Mouse (Mus musculus) forebrain, postnatal 0 days (tissue): ENCODE results near the gene Sfta2. TPM values are rescaled to one million over a fixed set of nuclear protein-coding genes. Genes with fewer than 3 reads are reported as not detected.

ENCODE experiments used
- ATAC-seq: fragments of 200-750 bp; cut with Nextera tagmentation; 2 replicates; pipeline ENCODE4 v1.8.0; 2017; ENCODE audit warnings: mild to moderate bottlenecking, moderate library complexity
- DNase-seq: peaks from one replicate; pipeline ENCODE4 v3.0.0-alpha.2; 2015
- H3K27ac ChIP-seq: fragments of 300-500 bp; sonication (generic); 2 replicates; pipeline ENCODE4 v1.5.1; 2014; ENCODE audit warnings: low read depth, mild to moderate bottlenecking, antibody characterized with exemption, low read length, moderate library complexity, mixed read lengths
- H3K27me3 ChIP-seq: fragments of 300-500 bp; sonication (generic); 2 replicates; pipeline ENCODE4 v1.6.1; 2014; ENCODE audit warnings: mild to moderate bottlenecking, low read length, mixed read lengths; ENCODE audit not compliant: insufficient read depth
- H3K36me3 ChIP-seq: fragments of 300-500 bp; sonication (generic); 2 replicates; pipeline ENCODE4 v1.6.1; 2014; ENCODE audit warnings: mild to moderate bottlenecking, moderate library complexity; ENCODE audit not compliant: insufficient read depth
- H3K4me1 ChIP-seq: fragments of 300-500 bp; sonication (generic); 2 replicates; pipeline ENCODE4 v1.6.1; 2014; ENCODE audit warnings: antibody characterized with exemption; ENCODE audit not compliant: insufficient read depth
- H3K4me2 ChIP-seq: fragments of 300-500 bp; sonication (generic); 2 replicates; pipeline ENCODE4 v1.6.1; 2014; ENCODE audit warnings: low read depth, mild to moderate bottlenecking, moderate library complexity
- H3K4me3 ChIP-seq: fragments of 300-500 bp; sonication (generic); 2 replicates; pipeline ENCODE4 v1.5.1; 2014; ENCODE audit warnings: low read depth, low read length, mixed read lengths
- H3K9ac ChIP-seq: fragments of 300-500 bp; sonication (generic); 2 replicates; pipeline ENCODE4 v1.6.1; 2014; ENCODE audit warnings: mild to moderate bottlenecking
- H3K9me3 ChIP-seq: fragments of 300-500 bp; sonication (generic); 2 replicates; pipeline ENCODE4 v1.6.1; 2016; ENCODE audit warnings: low read length
- CTCF ChIP-seq: sonication (generic); IDR thresholded peaks from 2 replicates; pipeline ENCODE4 v1.5.1; 2016; ENCODE audit warnings: antibody characterized with exemption, control low read depth, low read depth
- WGBS: fragments of 180-500 bp; shearing (Covaris S2); extraction: QIAGEN DNeasy Blood & Tissue Kit; methylation state at CpG from one replicate; pipeline ENCODE4 v1.1.7; 2014; 5-methylcytosine and 5-hydroxymethylcytosine counted together
- polyA plus RNA-seq: library from polyadenylated mRNA; unstranded; fragments of >200 nt; fragmentation: Nextera tagmentation; extraction: Ambion mirVana; gene quantifications from 2 replicates; pipeline ENCODE4 v1.2.1, GENCODE M21; 2015
- total RNA-seq: library from RNA; depleted of rRNA; stranded (reverse); fragments of >200 nt; gene quantifications from 2 replicates; pipeline ENCODE4 v1.2.3, GENCODE M21; 2014

Sfta2 gene
- total and polyA plus RNA-seq, 2 experiments from 2014 or later, result not detected

DNA sequence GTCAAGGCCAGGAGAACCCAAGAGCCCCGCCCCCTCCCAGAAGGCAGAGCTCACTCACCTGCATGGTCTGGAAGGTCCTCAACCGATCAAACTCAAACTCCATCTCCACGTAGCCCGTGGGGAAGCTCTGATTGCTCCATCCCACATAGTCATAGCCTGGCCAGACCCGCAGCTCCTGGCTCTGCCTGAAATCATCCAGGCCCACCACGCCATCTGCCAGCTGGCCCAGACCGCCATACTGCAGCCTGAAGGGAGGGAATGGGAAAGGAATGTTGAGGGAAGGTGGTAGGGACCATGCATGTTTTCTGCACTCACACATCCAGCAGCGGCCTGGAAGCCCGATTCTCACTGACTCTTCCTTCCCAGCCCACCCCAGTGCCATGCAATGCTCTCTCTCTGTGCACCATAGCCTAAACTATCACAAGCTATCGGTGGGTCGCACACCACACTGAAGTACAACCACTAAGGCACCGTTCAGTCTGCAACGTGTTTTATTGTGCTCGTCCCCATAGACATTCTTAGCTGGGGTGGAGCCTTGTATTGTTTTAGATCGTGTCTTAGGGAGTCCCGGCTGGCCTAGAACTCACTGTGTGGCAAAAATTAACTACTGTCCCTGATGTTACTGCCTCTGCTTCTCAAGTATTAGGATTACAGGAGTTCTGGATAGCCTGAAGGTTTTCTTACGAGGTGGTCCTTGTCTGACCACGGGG, 88.7 kb downstream of the Sfta2 start:
- no peak overlapping the region for H3K4me3 ChIP-seq

DNA sequence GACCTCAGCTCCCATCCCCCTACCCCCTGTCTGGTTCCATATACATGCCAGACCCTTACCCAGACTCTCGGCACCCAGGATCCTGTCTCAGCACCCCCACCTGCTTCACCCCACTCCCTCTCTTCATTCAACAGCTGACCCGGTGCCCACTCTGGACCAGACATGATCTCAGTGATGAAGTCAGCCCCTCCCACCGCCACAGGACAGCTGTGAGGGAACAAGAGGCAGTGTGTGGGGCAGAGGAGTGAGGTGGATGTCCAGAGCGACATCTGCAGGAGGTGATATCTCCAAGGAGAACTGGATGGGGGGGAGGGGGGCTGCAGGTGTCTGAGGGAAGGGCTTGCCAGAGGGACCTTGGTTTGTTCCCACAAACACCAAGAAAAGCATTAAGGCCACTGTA, 90.5 kb downstream of the Sfta2 start:
- Histone ChIP-seq H3K36me3 (peaks cover 67% of the 10 kb centered on the region), H3K9me3 (no peaks in the 10 kb centered on the region), H3K27ac (no peak overlapping the region), H3K9ac (no peak overlapping the region), H3K27me3 (no peaks in the 10 kb centered on the region), H3K4me2 (no peak overlapping the region), H3K4me3 (no peak overlapping the region), H3K4me1 (peaks cover 3% of the 10 kb centered on the region; the same call in 1 of the 2 replicates)
- ATAC-seq (no peak), DNase-seq (no peak)
- TF ChIP-seq CTCF, result no peak
- 85% methylated on average over 4 of the region's 4 CpGs for WGBS

More for the DNA sequence above, 88.7 kb downstream of the Sfta2 start:
- Histone ChIP-seq H3K36me3 (peaks cover 83% of the 10 kb centered on the region), H3K9me3 (no peaks in the 10 kb centered on the region), H3K4me2 (no peak overlapping the region), H3K9ac (no peak overlapping the region), H3K4me1 (no peaks in the 10 kb centered on the region), H3K27ac (no peak overlapping the region), H3K27me3 (no peaks in the 10 kb centered on the region)
- DNase-seq (no peak), ATAC-seq (no peak)
- TF ChIP-seq CTCF, result no peak
- WGBS, result 88% methylated on average over 18 of the region's 18 CpGs

DNA sequence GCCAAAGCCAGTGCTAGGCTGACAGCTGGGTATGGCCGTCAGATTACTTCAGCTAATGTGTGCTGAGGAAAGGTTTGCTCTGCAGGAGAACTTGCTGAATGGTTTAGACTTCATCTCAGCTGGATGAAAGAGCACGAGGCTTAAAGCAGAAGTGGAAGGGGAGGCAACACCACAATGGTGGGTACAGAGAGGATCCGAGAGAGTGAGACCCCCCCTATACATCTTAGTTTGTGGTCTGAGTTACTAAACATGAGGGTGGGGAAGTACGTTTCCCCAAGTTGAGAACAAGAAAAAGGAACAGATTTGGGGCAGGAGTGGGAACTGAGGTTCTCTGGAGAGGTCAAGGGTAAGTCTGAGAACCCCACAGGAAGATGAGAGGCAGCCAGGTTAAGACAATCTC, 91.0 kb downstream of the Sfta2 start:
- WGBS, result 78% methylated on average over 4 of the region's 4 CpGs
- H3K9ac ChIP-seq, result no peak overlapping the region
- no peak for ATAC-seq
- peaks cover 9% of the 10 kb centered on the region for H3K4me1 ChIP-seq
- peaks cover 62% of the 10 kb centered on the region for H3K36me3 ChIP-seq
- no peaks in the 10 kb centered on the region for H3K9me3 ChIP-seq
- TF ChIP-seq CTCF, result no peak
- no peaks in the 10 kb centered on the region for H3K27me3 ChIP-seq
- no peak overlapping the region for H3K4me3 ChIP-seq
- no peak overlapping the region for H3K4me2 ChIP-seq
- no peak overlapping the region for H3K27ac ChIP-seq
- DNase-seq, result no peak

DNA sequence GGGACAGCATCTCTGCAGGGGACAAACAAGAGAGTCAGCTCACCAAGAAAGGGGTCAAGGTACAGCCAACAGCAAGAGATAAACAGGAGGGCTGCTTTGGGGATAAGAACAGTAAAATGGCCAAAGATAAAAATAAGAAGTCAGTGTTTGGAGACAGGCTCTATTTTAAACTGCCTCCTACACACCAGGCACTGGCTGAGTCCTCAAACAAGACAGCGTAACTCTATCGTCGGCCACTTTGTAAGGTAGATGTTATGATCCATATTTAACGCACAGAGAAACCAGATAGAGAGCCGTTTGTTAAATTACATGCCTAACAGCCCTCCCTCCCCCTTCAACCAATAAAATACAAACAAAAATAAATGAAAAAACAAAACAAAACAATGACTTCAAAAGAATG, 92.6 kb downstream of the Sfta2 start:
- WGBS, result 86% methylated on average over 5 of the region's 5 CpGs
- Histone ChIP-seq H3K4me1 (peaks cover 15% of the 10 kb centered on the region), H3K9me3 (no peaks in the 10 kb centered on the region), H3K36me3 (peaks cover 46% of the 10 kb centered on the region), H3K4me3 (no peak overlapping the region), H3K4me2 (no peak overlapping the region), H3K27ac (no peak overlapping the region), H3K9ac (no peak overlapping the region), H3K27me3 (no peaks in the 10 kb centered on the region)
- ATAC-seq (no peak), DNase-seq (no peak)
- no peak for TF ChIP-seq CTCF

DNA sequence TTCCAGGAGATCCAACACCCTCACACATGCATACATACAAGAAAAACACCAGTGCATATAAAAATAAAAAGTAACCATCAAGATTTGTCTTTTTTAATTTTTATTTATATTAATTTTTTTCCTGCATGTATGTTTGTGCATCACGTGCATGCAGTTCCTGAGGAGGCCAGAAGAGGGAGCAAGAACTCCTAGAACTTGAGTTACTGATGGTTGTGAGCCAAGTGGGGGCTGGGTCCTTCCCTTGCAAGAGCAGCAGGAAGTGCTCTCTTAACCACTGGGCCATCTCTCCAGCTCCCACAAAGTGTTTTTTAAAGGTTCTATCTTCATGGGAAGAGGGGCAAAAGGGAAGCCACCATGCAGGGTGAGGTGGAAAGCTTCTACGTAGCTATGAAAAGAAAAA, 93.9 kb downstream of the Sfta2 start:
- DNase-seq, result peak; percentile 66
- Histone ChIP-seq H3K27ac (no peak overlapping the region), H3K4me3 (no peak overlapping the region), H3K36me3 (peaks cover 34% of the 10 kb centered on the region), H3K9me3 (no peaks in the 10 kb centered on the region), H3K4me1 (peaks cover 19% of the 10 kb centered on the region), H3K9ac (no peak overlapping the region), H3K4me2 (no peak overlapping the region), H3K27me3 (no peaks in the 10 kb centered on the region)
- peak; percentile 72 for TF ChIP-seq CTCF
- ATAC-seq, result no peak
- 91% methylated on average over 2 of the region's 2 CpGs for WGBS

DNA sequence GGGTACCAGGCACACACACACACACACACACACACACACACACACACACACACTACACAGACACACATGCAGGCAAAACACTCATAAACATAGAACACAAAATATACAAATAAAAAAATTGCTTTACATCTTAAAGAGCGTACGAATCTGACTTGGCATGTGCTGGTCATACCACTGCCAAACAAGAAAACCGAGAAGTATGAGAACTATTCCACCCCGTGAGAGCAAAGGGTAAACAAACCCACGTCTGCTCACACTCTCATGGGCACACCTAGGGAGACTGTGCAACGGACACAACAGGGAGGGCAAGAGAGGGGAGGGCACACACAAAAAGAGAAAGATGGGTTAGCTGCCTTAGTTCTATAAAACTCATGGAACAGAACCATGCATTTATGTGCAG, 95.3 kb downstream of the Sfta2 start:
- Histone ChIP-seq H3K4me2 (peak overlapping the region; percentile 83), H3K27ac (peak overlapping the region; percentile 96), H3K4me3 (peak overlapping the region; percentile 42), H3K9me3 (no peaks in the 10 kb centered on the region), H3K27me3 (no peaks in the 10 kb centered on the region), H3K9ac (0 out of 2 replicates have a peak overlapping the region, but pooled peaks have one; percentile 3), H3K4me1 (peaks cover 21% of the 10 kb centered on the region), H3K36me3 (peaks cover 20% of the 10 kb centered on the region)
- ATAC-seq (no peak), DNase-seq (no peak)
- 23% methylated on average over 6 of the region's 6 CpGs for WGBS
- no peak for TF ChIP-seq CTCF

GRCm38 (mm10) chr17:35697429-35697758, 96.0 kb downstream of the Sfta2 start:
- Histone ChIP-seq H3K36me3 (peaks cover 14% of the 10 kb centered on the region), H3K4me1 (peaks cover 28% of the 10 kb centered on the region), H3K4me3 (peak overlapping the region; percentile 42), H3K4me2 (peak overlapping the region; percentile 83), H3K9me3 (no peaks in the 10 kb centered on the region), H3K27ac (peak overlapping the region; percentile 96), H3K27me3 (no peaks in the 10 kb centered on the region), H3K9ac (peak overlapping the region; percentile 68)
- ATAC-seq (no peak; the same call in 1 of the 2 replicates), DNase-seq (no peak)
- no peak for TF ChIP-seq CTCF
- 6% methylated on average over 1 of the region's 1 CpGs for WGBS
